Mouse (Mus musculus) yolk sac, embryonic 10.5 days (tissue): ENCODE measurements around the gene Hist1h3a.
"Not testable (repeated sequence)": the region's sequence is repeated elsewhere in the genome, so short reads cannot be mapped to it uniquely, and the experiment has no call there.

Source experiments
- DNase-seq: peaks from one replicate; pipeline ENCODE4 v3.0.0-alpha.2; 2017; ENCODE audit warnings: low spot score

Hist1h3a gene

DNA sequence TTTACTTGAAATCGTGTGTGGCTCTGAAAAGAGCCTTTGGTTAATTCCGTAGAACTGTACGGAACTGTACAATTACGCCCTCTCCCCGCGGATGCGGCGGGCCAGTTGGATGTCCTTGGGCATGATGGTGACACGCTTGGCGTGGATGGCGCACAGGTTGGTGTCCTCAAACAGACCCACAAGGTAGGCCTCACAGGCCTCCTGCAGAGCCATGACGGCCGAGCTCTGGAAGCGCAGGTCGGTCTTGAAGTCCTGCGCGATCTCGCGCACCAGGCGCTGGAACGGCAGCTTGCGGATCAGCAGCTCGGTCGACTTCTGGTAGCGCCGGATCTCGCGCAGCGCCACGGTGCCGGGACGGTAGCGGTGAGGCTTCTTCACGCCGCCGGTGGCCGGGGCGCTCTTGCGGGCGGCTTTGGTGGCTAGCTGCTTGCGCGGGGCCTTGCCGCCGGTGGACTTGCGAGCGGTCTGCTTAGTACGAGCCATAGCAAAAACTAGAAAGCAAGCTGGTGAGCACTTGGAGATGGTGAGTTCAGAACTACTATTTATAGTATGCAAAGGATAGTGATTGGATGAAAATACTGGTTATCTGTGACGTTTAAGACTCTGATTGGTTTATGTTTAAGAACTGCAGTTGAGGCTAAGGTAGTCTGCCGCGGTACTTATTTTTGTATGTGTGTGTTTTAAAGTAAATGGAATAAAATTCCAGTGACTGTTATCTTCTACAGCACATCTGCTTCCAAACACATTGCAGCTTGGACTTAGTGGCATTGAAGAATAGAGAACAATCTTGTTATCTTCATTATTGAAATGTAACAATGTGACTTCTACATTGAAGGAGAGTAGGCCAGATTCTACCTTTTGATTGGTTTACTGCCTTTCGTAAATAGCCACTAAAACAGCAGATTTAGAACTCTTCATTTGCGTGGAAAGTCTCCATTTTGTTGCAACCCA, at the start of gene Hist1h3a:
Gene Hist1h3a, minus strand, starts transcription at position 516 of the 951 bp plus-strand sequence.
- DNase-seq, result peak; percentile 87

- peak; percentile 73 for DNase-seq
These were observed 44.4 kb upstream of the Hist1h3a start, which contains the start of gene Slc17a2 for GRCm38 (mm10) chr13:23806422-23807052. Gene Slc17a2 (plus strand): TSS chr13:23806993.

- peak; percentile 37 for DNase-seq
These were observed 42.3 kb upstream of the Hist1h3a start for GRCm38 (mm10) chr13:23804532-23804931.

GRCm38 (mm10) chr13:23799405-23799804, 37.2 kb upstream of the Hist1h3a start:
- DNase-seq, result no peak

DNA sequence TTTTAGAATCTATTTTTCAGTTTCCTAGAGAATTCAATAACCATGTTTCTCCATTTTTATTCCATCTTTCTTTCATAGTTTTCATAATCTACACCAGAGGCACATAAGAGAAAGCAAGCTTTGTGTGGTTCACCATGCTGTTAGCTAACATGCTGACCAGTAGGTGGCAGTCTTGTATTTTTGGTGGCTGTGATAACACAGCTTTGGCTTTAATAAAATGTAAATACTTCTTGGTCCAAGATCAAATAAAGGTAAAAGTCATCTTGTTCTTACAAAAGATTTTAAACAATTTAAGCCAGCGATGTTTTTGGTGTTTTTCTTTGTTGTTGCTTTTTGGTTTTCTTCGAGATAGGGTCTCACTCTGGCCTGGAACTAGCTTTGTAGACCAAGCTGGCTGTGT, 30.3 kb upstream of the Hist1h3a start:
- DNase-seq, result peak; percentile 32

DNA sequence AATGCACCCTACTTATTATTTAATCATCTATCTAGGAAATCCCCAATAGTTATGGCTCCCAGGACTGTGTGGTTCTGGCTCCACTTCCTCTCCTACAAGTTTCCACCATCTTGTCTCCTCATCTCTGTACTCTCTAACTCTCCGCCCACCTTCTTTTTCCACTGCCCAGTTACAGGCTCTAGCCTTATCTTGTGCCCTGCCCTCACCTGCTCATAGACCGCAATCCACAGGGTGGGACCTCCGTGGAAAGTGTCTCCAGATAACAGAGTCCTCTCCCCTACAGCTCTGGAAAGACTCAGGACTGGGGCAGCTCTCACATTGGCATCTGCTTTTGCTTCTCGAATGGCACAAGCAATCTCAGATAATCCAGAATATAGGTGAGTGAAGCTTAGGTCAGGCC, 16.8 kb upstream of the Hist1h3a start:
- no peak for DNase-seq

- DNase-seq, result no peak
These were observed 16.2 kb upstream of the Hist1h3a start for GRCm38 (mm10) chr13:23778339-23778738.

- DNase-seq, result peak; percentile 79
These were observed 10.6 kb upstream of the Hist1h3a start for GRCm38 (mm10) chr13:23772561-23773313.

DNA sequence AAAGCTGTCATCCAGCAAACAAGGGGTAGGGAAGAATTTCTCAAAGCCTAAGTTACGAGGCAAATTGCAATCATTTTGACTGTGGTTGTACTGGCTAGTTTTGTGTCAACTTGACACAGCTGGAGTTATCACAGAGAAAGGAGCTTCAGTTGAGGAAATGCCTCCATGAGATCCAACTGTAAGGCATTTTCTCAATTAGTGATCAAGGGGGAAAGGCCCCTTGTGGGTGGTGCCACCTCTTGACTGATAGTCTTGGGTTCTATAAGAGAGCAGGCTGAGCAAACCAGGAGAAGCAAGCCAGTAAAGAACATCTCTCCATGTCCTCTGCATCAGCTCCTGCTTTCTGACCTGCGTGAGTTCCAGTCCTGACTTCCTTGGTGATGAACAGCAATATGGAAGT, 7.4 kb upstream of the Hist1h3a start, which contains the start of gene Trim38:
Gene Trim38, plus strand, starts transcription at position 301 of the 400 bp plus-strand sequence.
- DNase-seq, result not testable (repeated sequence)

DNA sequence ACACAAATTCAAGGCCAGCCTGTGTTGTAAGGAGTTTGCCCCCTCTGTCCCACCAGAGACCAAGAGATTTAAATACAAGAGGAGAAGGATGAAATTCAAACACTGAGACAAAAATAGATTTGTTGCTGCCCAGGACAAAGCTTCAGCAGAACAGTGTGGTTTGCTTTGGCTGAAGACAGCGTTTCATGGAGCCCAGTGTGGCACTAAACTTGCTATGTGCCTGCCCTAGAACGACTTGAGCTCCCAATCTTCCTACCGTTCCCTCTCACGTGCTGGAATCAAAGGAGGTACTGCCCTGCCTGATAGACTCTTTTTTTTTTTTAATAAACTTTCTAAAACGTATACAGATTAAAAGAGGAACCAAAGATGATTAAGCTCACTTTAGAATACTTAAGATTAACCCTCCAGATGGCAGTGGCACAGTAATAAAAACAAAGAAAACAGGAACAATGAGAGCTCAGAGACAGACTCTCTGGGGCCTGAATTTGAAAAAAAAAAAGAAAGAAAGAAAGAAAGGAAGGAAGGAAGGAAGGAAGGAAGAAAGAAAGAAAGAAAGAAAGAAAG, 6.7 kb upstream of the Hist1h3a start:
- no peak for DNase-seq

DNA sequence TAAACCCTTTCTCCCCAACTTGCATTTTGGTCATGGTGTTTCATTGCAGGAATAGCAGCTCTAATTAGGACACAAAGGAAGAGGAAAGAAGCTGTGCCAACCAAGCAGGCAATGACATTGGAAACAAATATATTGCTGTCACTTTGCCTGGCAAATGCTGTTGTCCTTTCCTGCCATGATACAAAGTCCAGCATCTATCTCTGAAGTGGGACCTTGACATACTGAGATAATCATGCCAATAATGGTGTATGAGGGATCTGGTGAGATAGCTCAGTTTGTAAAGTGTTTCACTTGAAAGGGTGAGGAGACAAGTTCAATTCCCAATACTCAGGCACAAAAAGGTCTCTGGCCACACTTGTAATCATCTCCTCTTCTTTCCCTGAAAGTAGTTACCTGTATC, 4.6 kb upstream of the Hist1h3a start:
- DNase-seq, result no peak

DNA sequence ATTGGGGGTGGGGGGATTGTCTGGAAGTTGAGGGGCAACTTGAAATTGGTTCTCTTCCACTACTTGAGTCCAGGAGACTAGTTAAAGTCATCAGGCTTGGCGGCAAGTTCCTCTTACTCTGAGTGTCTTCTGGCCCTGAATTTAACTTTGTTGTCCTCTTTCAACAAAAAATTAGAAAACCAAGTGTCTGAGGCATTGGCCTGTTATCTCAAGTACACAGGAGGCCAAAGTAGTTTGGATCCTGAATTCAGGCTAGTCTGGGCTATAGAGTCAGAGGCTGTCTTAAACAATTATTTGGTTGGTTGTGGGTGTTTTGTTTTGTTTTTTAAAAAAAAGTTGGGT, 3.0 kb upstream of the Hist1h3a start:
- DNase-seq, result no peak

DNA sequence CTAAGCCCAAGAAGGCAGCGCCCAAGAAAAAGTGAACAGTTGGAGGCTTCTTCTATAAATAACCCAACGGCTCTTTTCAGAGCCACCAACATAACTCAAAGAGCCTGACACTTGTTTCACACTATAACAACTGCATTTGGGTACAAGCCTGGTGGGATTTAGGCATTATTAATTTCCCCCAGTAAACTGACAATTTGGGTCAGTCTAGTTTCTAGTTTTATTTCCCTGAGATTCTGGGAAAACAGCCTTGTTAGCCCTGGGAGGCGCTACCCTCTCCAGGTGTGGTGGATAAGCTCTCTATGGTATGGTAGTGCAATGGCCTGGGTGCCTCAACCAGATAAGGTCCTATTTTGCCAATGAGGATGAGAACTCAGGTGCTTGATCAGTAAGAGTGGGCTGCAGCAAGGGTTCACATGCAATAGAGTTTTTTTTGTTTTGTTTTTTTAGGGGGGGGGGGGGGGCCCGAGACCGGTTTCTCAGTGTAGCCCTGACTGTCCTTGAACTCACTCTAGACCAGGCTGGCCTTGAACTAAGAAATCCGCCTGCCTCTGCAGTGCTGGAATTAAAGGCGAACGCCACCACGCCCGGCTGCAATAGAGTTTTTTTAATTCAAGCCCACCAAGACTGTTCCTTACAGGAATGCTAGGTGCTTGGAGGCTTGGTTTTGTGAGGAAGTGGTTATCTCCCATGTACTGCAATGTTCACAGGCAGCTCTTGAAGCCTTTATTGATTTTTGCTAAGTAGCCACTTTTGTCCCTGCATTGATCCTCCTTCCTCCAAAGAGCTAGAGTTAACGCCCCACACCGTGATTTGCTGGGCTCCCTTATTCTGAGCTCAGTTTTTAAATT, 2.4 kb upstream of the Hist1h3a start:
- peak; percentile 47 for DNase-seq

DNA sequence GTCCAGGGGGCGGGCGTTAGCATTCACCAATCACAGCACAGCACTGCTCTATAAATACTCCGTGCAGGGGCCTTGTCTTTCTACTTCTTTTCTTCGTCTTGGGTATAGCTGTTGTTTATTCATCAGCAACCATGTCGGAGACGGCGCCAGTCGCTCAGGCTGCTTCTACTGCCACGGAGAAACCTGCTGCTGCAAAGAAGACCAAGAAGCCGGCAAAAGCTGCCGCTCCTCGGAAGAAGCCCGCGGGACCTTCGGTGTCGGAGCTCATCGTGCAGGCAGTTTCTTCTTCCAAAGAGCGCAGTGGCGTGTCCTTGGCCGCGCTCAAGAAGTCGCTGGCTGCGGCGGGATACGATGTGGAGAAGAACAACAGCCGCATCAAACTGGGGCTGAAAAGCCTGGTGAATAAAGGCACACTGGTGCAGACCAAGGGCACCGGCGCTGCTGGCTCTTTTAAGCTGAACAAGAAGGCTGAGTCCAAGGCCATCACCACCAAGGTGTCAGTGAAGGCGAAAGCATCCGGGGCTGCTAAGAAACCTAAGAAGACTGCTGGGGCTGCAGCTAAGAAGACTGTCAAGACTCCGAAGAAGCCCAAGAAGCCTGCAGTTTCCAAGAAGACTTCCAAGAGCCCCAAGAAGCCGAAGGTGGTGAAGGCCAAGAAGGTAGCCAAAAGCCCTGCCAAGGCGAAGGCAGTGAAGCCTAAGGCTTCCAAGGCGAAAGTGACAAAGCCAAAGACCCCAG, 1.6 kb upstream of the Hist1h3a start, which contains the start of gene Hist1h1a:
Gene Hist1h1a, plus strand, starts transcription at position 81 of the 738 bp plus-strand sequence.
- DNase-seq, result peak; percentile 93

DNA sequence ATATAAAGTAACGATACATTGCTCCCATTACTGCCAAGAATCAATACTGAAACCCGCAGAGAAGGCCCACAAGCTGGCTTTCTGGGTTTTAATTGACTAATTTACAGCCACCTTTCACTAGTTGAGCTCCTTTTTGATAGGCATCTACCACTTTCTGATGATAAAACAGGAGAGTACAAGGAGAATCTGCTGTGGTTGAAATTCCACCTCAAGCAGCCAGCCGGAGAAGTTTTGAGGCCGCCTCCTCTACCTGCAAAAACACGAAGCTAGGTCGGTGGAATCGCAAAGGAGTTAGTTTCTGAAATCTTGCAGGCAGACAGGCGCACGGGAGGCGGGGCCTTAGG, 1.0 kb upstream of the Hist1h3a start:
- DNase-seq, result no peak

DNA sequence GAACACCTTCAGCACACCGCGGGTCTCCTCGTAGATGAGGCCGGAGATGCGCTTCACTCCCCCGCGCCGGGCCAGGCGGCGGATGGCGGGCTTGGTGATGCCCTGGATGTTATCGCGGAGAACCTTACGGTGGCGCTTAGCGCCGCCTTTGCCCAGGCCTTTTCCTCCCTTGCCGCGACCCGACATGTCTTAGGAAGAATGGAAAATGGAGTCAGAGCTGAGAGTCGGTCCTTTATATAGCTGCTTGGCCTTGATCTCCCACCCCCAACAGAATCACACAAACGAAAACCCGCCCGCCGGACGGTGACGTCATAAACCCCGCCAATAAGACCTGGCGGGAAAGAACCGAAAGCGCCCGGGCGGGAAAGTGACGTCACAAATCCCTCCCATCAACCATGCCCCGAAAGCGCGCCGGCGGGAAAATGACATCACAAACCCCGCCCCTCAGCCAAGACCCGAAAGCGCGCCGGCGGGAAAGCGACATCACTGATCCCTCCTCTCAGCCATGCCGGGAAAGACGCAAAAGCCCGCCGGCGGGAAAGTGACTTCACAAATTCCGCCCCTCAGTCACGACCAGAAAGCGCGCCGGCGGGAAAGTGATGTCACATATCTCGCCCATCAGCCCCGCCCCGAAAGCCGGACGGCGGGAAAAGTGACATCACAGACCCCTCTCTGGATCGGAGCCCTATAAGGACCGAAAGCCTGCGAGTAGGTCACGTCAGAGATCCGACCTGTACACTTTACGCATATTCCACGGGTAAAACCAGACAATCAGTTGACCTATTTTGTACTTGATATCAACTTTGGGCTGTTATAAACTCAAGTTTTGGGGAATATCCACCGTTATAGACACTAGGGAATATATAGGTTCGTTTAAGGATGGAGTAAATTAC, 968 bp downstream of the Hist1h3a start, which contains the start of gene Hist1h4a:
Gene Hist1h4a, minus strand, starts transcription at position 259 of the 893 bp plus-strand sequence.
- DNase-seq, result peak; percentile 99

DNA sequence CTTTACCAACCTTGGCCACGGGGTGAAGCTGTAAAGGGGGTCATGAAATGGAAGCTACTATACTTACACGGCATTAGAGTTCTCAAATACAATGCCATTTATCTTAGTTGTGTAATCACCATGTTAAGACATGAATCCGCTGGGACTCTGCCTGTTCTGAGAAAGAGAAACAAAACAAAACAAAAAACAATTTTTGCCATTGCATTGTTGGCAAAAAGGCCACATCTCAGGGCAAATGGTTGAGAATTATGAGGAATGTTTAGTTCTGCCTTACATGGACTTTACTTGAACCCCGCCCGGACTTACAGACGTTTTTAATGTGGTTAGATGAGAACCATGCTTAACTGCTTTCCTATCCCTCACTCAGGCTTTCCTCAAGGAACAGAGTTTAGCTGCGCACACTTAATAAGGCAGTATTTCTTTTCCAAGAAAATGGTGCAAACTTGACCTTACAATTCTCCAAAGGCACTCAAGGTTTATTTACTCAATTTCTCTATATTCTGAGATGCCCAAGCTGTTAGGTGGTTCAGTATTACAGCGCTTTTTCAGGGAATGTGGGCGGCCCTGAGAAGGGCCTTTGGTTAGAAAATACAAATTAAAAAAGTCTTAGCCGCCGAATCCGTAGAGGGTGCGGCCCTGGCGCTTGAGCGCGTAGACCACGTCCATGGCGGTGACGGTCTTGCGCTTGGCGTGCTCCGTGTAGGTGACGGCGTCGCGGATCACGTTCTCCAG, 1.8 kb downstream of the Hist1h3a start:
- peak; percentile 39 for DNase-seq

GRCm38 (mm10) chr13:23759916-23760239, 2.3 kb downstream of the Hist1h3a start:
- DNase-seq, result no peak
